Mouse (Mus musculus): ENCODE results near the gene Hus1.

Gene Hus1

GRCm38 (mm10) chr11:8978154-8978553 is 32.8 kb downstream of the Hus1 start:
- no peak for DNase-seq (ENCODE audit: low spot score)

- no peak for DNase-seq (ENCODE audit: low spot score)
These were observed 37.8 kb downstream of the Hus1 start, which contains the start of gene Pkd1l1 for GRCm38 (mm10) chr11:8973166-8973565. Gene Pkd1l1, minus strand, starts transcription at chr11:8973266.

DNA sequence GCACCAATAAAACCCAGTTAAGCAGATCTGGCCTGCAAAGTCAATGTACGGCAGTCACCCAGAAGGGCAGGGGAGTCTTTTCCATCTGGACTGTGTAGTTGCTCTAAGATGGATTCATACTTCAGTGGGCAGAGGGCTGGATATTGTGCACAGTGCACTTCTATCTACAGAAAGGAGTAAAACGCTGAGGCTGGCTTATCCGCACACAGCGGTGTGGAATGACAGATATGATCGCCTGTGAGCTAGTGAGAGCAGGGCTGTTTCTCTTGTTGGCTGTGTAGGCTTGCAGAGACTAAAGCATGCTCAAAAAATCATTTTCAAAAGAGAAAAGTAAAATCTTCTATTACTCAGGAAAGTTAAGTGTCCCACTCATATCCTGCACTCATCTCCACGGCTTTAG is 38.9 kb downstream of the Hus1 start:
- no peak for DNase-seq (ENCODE audit: low spot score)

DNA sequence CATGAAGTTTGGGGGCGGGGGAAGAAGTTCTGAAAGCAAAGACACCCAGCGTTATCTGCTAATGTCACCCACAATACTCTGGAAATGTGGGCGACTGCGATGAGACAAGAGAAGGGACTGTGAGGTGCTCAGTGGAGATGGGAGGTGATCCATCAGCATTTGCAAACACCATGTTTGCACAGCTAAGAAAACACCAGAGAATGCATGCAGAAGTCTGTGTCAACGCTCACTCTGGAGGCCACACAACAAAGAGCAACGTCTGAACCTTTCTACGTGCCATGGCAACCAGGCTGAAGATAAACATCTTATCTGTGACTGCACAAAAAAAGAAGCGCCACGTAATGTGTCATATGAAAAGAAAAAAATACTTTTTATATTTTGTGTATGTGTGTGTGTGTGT is 40.5 kb downstream of the Hus1 start:
- no peak for DNase-seq (ENCODE audit: low spot score)

DNA sequence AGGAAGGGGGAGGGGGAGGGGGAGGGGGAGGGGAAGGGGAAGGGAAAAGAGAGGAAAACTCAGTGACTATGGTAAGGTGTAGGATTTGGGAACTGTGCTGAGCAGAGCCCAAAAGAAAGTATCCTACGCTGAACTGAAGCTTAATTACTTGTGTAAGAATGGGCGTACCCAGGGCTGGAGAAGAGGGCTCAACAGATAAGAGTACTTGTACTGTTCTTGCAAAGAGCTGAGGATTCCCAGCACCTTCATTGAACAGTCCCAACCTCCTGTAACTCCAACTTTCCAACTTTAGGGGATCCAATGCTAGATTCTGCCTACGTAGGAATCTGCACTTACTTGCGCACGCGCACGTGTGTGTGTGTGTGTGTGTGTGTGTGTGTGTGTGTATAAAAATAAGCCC is 42.9 kb downstream of the Hus1 start:
- DNase-seq (ENCODE audit: low spot score) = no peak

DNA sequence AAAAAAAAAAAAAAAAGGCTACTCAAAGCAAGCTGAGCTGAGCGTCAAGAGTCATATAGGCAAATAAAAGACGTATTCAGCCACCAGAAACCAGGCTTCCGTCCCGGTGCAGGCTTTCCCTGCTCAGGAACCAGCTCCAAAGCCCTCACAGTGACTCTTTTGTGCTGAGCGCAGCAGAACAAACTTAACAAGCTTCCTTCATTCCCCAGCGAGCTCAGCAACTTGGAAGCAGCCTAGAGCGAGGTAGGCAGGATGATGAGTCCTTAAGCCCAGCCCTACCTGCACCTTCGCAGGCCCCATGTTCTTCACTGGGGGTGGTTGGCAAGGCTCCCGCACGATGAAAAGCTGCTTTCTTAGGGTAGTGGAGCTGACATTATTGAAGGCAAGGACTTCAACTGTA is 52.4 kb downstream of the Hus1 start:
- no peak for DNase-seq (ENCODE audit: low spot score)

- no peak for DNase-seq (ENCODE audit: low spot score)
These were observed 52.9 kb downstream of the Hus1 start for GRCm38 (mm10) chr11:8958108-8958507.

DNA sequence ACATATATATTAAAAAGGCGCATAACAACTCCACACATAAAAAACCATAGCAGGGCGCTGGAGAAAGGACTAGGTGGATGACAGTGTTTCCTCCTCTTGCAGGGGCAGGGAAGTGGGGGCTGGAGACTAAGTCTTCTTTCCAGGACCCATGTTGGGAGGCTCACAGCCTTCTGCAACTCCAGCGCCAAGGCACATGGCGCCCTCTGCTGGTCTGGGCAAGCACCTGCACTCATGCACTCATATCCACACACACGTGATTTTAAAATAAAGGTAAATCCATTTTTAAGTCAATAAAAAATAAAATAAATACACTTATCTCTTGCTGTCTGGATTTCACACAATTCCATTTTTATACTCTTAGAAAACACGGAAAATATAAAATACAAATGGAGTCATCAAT is 54.0 kb downstream of the Hus1 start:
- no peak for DNase-seq (ENCODE audit: low spot score)

DNA sequence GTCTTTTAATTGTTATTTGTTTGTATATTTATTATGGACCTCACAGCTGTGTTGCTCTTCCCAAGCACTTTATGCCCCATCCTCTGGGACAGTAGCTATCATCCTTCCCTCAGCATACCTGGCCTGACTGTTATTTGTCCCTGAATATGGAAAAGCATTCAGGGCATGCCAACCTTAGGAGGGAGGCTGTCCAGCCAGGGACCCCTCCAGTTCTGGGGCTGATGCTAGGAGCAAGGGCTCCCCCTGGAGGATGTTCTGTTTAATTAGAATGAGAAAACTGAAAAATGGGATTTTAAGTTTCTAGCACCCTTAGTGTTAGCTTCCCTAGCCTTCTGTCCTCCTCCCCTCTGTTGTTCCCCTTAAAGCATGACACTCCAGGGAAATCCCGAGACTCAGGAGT is 55.3 kb downstream of the Hus1 start:
- DNase-seq (ENCODE audit: low spot score) = no peak

DNA sequence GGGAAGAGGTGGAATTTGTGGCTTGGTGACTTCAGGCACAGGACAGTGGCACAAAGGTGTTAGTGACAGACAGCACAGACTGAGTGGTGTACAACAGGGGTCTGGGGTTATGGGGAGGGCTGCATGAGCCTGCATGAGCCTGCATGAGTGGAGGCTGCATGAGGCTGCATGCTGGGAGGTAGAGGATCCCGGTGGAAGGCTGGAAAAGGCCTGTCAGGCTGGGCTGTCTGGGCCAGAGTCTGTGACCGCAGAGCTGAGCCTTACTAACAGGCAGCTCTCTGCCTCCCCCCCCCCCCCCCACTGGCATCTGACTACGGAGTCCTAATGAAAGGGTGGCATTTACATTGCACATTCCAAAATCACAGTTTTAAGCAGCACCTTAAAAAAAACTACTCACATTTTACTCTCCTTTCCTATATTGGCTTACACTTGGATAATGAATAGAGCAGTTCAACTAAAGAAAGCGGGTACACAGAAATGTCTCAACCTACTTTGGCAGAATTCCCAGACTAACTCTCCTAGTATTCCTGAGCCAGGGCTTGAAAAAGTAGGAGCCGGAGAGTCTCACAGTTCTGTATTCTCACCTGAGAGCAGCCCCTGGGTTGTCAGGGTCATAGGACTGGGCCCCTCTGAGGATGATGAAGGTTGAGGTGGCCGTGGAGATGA is 61.1 kb downstream of the Hus1 start:
- no peak for DNase-seq (ENCODE audit: low spot score)

DNA sequence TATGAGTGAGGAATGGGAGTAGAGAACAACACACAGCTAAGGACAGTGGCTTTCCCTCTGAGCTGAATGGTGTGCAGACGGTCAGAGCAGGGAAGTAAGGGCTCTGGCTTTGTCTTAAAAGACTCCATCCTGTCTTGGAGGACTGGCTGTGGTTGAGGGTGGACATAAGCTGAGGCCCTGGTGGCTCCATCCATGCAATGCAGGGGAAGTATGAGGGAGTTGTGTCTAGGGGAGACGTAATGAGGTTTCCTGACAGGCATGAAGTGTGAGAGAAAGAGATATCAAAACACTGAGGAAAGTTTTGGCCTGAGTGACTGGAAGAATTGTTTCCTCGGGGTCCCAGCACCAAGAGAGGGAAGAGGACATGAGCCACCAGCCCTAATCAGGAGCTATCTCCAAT is 62.1 kb downstream of the Hus1 start:
- DNase-seq (ENCODE audit: low spot score) = no peak

GRCm38 (mm10) chr11:8944114-8944513 is 66.9 kb downstream of the Hus1 start:
- DNase-seq (ENCODE audit: low spot score) = no peak
